Comparison of ENCODE assay signal across 13 mouse cellular contexts in the genomic region with DNA sequence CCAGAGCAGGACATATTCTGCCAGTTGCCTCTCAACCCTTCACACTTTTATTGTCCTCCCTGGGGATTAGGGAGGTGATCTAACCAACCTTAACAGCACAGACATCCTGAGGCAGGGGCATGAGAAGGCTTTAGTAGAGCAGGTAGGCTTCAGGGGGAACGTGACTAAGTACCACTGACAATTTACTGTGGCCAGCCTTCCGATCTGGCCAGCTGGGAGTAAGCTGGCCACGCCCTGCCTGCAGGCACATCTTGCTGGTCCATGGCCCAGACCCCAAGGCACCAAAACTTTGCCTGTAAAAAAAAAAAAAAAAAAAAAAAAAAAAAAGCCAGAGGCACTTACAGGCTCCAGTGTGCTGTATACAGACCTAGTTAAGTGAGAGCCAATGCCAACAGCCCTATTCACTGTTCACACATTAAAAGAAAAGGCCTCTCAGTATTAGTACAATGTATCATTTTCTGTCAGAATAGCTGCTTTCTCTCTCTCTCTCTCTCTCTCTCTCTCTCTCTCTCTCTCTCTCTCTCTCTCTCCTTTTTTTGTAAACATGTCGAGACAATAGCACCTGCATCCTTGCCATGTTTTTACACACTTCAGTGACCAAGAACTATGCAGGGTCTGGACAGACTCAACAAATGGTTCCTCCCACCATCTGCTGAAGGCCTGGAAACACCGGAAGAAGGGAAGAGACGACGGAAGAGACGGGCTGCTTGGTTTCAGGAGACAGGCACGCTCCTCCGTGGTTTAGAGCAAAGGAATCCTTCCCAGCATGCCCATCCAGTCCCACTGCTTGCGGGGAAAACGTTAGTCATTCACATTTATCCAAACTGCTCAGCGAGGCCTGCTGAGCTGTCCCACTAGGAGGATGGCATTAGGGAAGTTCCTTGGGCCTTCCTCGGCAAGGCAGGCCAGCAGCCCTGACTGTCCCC. TPM values are rescaled to one million over a fixed set of nuclear protein-coding genes. Genes with fewer than 3 reads are reported as not detected.
A peak's percentile ranks its signal among the peaks of the same experiment; 100 is the strongest.
DNase-seq lines count a peak whose midpoint lies in the region; ATAC-seq and TF ChIP-seq lines count a peak whose summit lies in the region.
"Had no signal": no experiment of that assay in that cellular context is flagged by ENCODE, and none has a peak within 500 bp of the region (broad histone marks: within the 10 kb centered on the region; RNA-seq: fewer than 3 reads in every experiment).

No protein-coding gene starts in this region.

- 58% methylated on average over 14 of the region's 14 CpGs for WGBS in hindbrain, embryonic 12.5 days
- WGBS in stomach, postnatal 0 days, result 60% methylated on average over 14 of the region's 14 CpGs

- TF ChIP-seq POLR2A in brain, embryonic 14.5 days (IDR thresholded peaks at IDR 0.05; ENCODE audit: borderline replicate concordance, extremely low read depth, insufficient read depth, insufficient read length, poor library complexity, severe bottlenecking), result no peak

- TF ChIP-seq EP300 in stomach, postnatal 0 days (optimal IDR thresholded peaks at IDR 0.05), result no peak

- ATAC-seq in frontal cortex, adult (ENCODE audit: low TSS enrichment), result peak; percentile 24; the same call in 1 of the 2 replicates
- 0 out of 2 replicates have a peak, but pooled peaks have one; percentile 54 for ATAC-seq in hindbrain, embryonic 12.5 days (ENCODE audit: low FRiP score)
- ATAC-seq in stomach, postnatal 0 days (ENCODE audit: low FRiP score, low TSS enrichment), result no peak

- H3K27me3 ChIP-seq in hindbrain, embryonic 12.5 days, result no peaks in the 10 kb centered on the region
- no peaks in the 10 kb centered on the region for H3K27me3 ChIP-seq in stomach, postnatal 0 days (ENCODE audit: control insufficient read depth, insufficient read depth, low read length)
- H3K27me3 ChIP-seq: embryonic facial prominence, embryonic 13.5 days; liver, embryonic 13.5 days had no signal

- H3K9me3 ChIP-seq in hindbrain, embryonic 12.5 days (replicated peaks), result no peaks in the 10 kb centered on the region
- H3K9me3 ChIP-seq in stomach, postnatal 0 days (ENCODE audit: control insufficient read depth, low read length), result no peaks in the 10 kb centered on the region
- H3K9me3 ChIP-seq: embryonic facial prominence, embryonic 13.5 days; liver, embryonic 13.5 days had no signal

- H3K36me3 ChIP-seq in hindbrain, embryonic 12.5 days, result peaks cover 32% of the 10 kb centered on the region
- no peaks in the 10 kb centered on the region for H3K36me3 ChIP-seq in stomach, postnatal 0 days (ENCODE audit: control insufficient read depth, insufficient read depth, low read length)
- H3K36me3 ChIP-seq: embryonic facial prominence, embryonic 13.5 days; liver, embryonic 13.5 days had no signal

- TF ChIP-seq CTCF in brain, embryonic 14.5 days (IDR thresholded peaks at IDR 0.05; ENCODE audit: borderline replicate concordance, extremely low read depth, insufficient read depth, insufficient read length), result no peak
- TF ChIP-seq CTCF in stomach, postnatal 0 days (IDR thresholded peaks at IDR 0.05; ENCODE audit: low read depth), result no peak

- no peak overlapping the region for H3K27ac ChIP-seq in hindbrain, embryonic 12.5 days
- H3K27ac ChIP-seq in stomach, postnatal 0 days (replicated peaks), result no peak overlapping the region
- H3K27ac ChIP-seq: embryonic facial prominence, embryonic 13.5 days; liver, embryonic 13.5 days had no signal

- 0 out of 2 replicates have a peak, but pooled peaks cover 4% of the 10 kb centered on the region for H3K4me1 ChIP-seq in hindbrain, embryonic 12.5 days
- H3K4me1 ChIP-seq in stomach, postnatal 0 days (replicated peaks; ENCODE audit: control insufficient read depth, insufficient read depth), result no peaks in the 10 kb centered on the region
- H3K4me1 ChIP-seq: liver, embryonic 13.5 days had no signal

- DNase-seq in frontal cortex, postnatal 36 days (ENCODE audit: low spot score in 2 of 2), result no peak
- DNase-seq in 3134 (ENCODE audit: extremely low read depth, insufficient read length, low spot score), result peak; percentile 61
- peak; percentile 78 for DNase-seq in brain, embryonic 14.5 days (ENCODE audit: low read depth)
- no peak for DNase-seq in thymus, adult 18-20 months
- DNase-seq in stomach, postnatal 0 days (ENCODE audit: low spot score), result no peak
- DNase-seq in frontal cortex, postnatal 10 days (ENCODE audit: low spot score in 2 of 2), result no peak
- DNase-seq: adrenal gland, postnatal 10 days; liver, embryonic 13.5 days; lung, postnatal 4 days; thymus, adult 2 months had no signal

- H3K4me3 ChIP-seq in hindbrain, embryonic 12.5 days, result no peak overlapping the region
- no peak overlapping the region for H3K4me3 ChIP-seq in stomach, postnatal 0 days (ENCODE audit: low read depth, low read length)
- H3K4me3 ChIP-seq: embryonic facial prominence, embryonic 13.5 days; liver, embryonic 13.5 days had no signal

- H3K4me2 ChIP-seq in hindbrain, embryonic 12.5 days (replicated peaks), result no peak overlapping the region
- no peak overlapping the region for H3K4me2 ChIP-seq in stomach, postnatal 0 days (replicated peaks; ENCODE audit: low read depth)
- H3K4me2 ChIP-seq: embryonic facial prominence, embryonic 13.5 days; liver, embryonic 13.5 days had no signal

- H3K9ac ChIP-seq in hindbrain, embryonic 12.5 days, result no peak overlapping the region
- no peak overlapping the region for H3K9ac ChIP-seq in stomach, postnatal 0 days (ENCODE audit: low read length)
- H3K9ac ChIP-seq: embryonic facial prominence, embryonic 13.5 days; liver, embryonic 13.5 days had no signal

RNA-seq across cellular contexts. Expression of a gene that starts 11.0 kb away (rescaled TPM):
- 120 and 122 TPM in 2 replicates for polyA plus RNA-seq in brain, embryonic 14.5 days (2012; rRNA removed)
- polyA plus RNA-seq in hindbrain, embryonic 12.5 days (2016; fragmentation: Nextera tagmentation; extraction: Ambion mirVana), result 74.5 and 80.9 TPM in 2 replicates
- 14.9 and 15.5 TPM in 2 replicates for polyA plus RNA-seq in stomach, postnatal 0 days (2015; fragmentation: Nextera tagmentation; extraction: Ambion mirVana)

RNA-seq across cellular contexts. Expression of a gene that starts 30.5 kb away (rescaled TPM):
- polyA plus RNA-seq in brain, embryonic 14.5 days (2012; rRNA removed), result 13.5 and 18.0 TPM in 2 replicates
- 40.0 and 42.7 TPM in 2 replicates for polyA plus RNA-seq in hindbrain, embryonic 12.5 days (2016; fragmentation: Nextera tagmentation; extraction: Ambion mirVana)
- polyA plus RNA-seq in stomach, postnatal 0 days (2015; fragmentation: Nextera tagmentation; extraction: Ambion mirVana), result 7.0 and 7.7 TPM in 2 replicates

RNA-seq across cellular contexts. Expression of a gene that starts 59.5 kb away (rescaled TPM):
- 1.4 and 3.1 TPM in 2 replicates for polyA plus RNA-seq in brain, embryonic 14.5 days (2012; rRNA removed)
- 1.4 and 1.5 TPM in 2 replicates for polyA plus RNA-seq in hindbrain, embryonic 12.5 days (2016; fragmentation: Nextera tagmentation; extraction: Ambion mirVana)
- 2.3 and 3.3 TPM in 2 replicates for polyA plus RNA-seq in stomach, postnatal 0 days (2015; fragmentation: Nextera tagmentation; extraction: Ambion mirVana)
- polyA plus RNA-seq: liver, embryonic 13.5 days had no signal

Comparison
In these comparisons a context has a peak if more than half of its experiments do, and no peak if none do; other contexts are left out.
1. DNase-seq: peak in 3134 (single experiment) and brain, embryonic 14.5 days (single experiment); none in frontal cortex, postnatal 36 days (0 of 2), thymus, adult 18-20 months (0 of 2), stomach, postnatal 0 days (single experiment) and frontal cortex, postnatal 10 days (0 of 2).